Comparison of ENCODE assay signal across 13 mouse cellular contexts in the genomic region with DNA sequence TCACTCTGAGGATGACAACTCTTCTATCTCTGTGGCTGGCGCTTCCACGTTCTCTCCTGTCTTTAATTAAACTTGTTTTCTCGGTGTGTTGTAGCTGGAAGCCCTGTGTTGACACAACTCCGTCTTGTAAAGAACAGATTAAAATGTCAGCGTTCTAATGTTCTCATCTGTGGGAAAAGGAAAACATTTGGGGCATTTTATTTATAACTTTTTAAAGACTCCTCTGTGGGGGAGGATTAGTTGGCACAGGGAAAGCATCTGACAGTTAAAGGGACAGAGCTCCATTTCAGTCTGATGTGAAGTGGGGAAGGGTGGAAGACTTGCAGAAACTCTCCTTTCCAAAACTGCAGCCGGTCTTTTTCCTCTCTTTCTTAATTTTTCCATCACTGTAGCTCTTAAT.
A peak's percentile ranks its signal among the peaks of the same experiment; 100 is the strongest.
DNase-seq lines count a peak whose midpoint lies in the region; ATAC-seq and TF ChIP-seq lines count a peak whose summit lies in the region.
"Had no signal": no experiment of that assay in that cellular context is flagged by ENCODE, and none has a peak within 500 bp of the region (broad histone marks: within the 10 kb centered on the region; RNA-seq: fewer than 3 reads in every experiment).

No protein-coding gene starts in this region.

- no peaks in the 10 kb centered on the region for H3K36me3 ChIP-seq in kidney, embryonic 15.5 days
- no peaks in the 10 kb centered on the region for H3K36me3 ChIP-seq in midbrain, embryonic 16.5 days (ENCODE audit: control insufficient read depth, insufficient read depth, low read length)
- H3K36me3 ChIP-seq in midbrain, embryonic 15.5 days (replicated peaks), result no peaks in the 10 kb centered on the region
- no peaks in the 10 kb centered on the region for H3K36me3 ChIP-seq in heart, postnatal 0 days (replicated peaks; ENCODE audit: control insufficient read depth, insufficient read depth, low read length)
- H3K36me3 ChIP-seq: liver, embryonic 15.5 days; neural tube, embryonic 12.5 days had no signal

- peak overlapping the region; percentile 66; the same call in 1 of the 2 replicates for H3K27ac ChIP-seq in kidney, embryonic 15.5 days
- no peak overlapping the region for H3K27ac ChIP-seq in midbrain, embryonic 16.5 days (ENCODE audit: low read length)
- no peak overlapping the region for H3K27ac ChIP-seq in midbrain, embryonic 15.5 days
- H3K27ac ChIP-seq in heart, postnatal 0 days (ENCODE audit: low read depth), result peak overlapping the region; percentile 70
- H3K27ac ChIP-seq: liver, embryonic 15.5 days; neural tube, embryonic 12.5 days had no signal

- peak overlapping the region; percentile 44 for H3K4me2 ChIP-seq in kidney, embryonic 15.5 days
- peak overlapping the region; percentile 28; the same call in 1 of the 2 replicates for H3K4me2 ChIP-seq in midbrain, embryonic 16.5 days (ENCODE audit: low read length)
- no peak overlapping the region for H3K4me2 ChIP-seq in midbrain, embryonic 15.5 days
- H3K4me2 ChIP-seq in heart, postnatal 0 days (ENCODE audit: low read depth, low read length), result peak overlapping the region; percentile 67
- H3K4me2 ChIP-seq: liver, embryonic 15.5 days; neural tube, embryonic 12.5 days had no signal

- no peak for DNase-seq in kidney, postnatal 25 days
- DNase-seq in heart, postnatal 0 days (ENCODE audit: low spot score), result peak; percentile 51
- DNase-seq in telencephalon, adult 2 months (ENCODE audit: low read depth, low spot score), result peak; percentile 22
- DNase-seq in spleen, adult 18-20 months, result no peak
- DNase-seq in ovary, postnatal 36 days (ENCODE audit: low spot score), result no peak
- DNase-seq: cerebellum, adult 2 months; kidney, adult 9 months; thymus, postnatal 36 days had no signal

- peaks cover 39% of the 10 kb centered on the region for H3K4me1 ChIP-seq in kidney, embryonic 15.5 days
- peaks cover 18% of the 10 kb centered on the region for H3K4me1 ChIP-seq in midbrain, embryonic 16.5 days (ENCODE audit: control insufficient read depth, insufficient read depth, low read length)
- H3K4me1 ChIP-seq in midbrain, embryonic 15.5 days, result peaks cover 10% of the 10 kb centered on the region
- peaks cover 14% of the 10 kb centered on the region for H3K4me1 ChIP-seq in heart, postnatal 0 days (ENCODE audit: control insufficient read depth, insufficient read depth)
- H3K4me1 ChIP-seq: liver, embryonic 15.5 days had no signal

- 20% methylated on average over 6 of the region's 6 CpGs for WGBS in kidney, embryonic 15.5 days
- 16% methylated on average over 6 of the region's 6 CpGs for WGBS in midbrain, embryonic 16.5 days
- WGBS in midbrain, embryonic 15.5 days, result 21% methylated on average over 6 of the region's 6 CpGs
- 4% methylated on average over 6 of the region's 6 CpGs for WGBS in heart, postnatal 0 days

- ATAC-seq in kidney, embryonic 15.5 days (replicated peaks; ENCODE audit: low FRiP score), result no peak
- no peak for ATAC-seq in midbrain, embryonic 16.5 days
- no peak for ATAC-seq in midbrain, embryonic 15.5 days (replicated peaks)
- no peak for ATAC-seq in heart, postnatal 0 days (ENCODE audit: insufficient read depth, low read depth)

- no peaks in the 10 kb centered on the region for H3K9me3 ChIP-seq in kidney, embryonic 15.5 days (replicated peaks)
- no peaks in the 10 kb centered on the region for H3K9me3 ChIP-seq in midbrain, embryonic 16.5 days (replicated peaks; ENCODE audit: control insufficient read depth, low read length, poor library complexity, severe bottlenecking)
- H3K9me3 ChIP-seq in midbrain, embryonic 15.5 days, result no peaks in the 10 kb centered on the region
- H3K9me3 ChIP-seq in heart, postnatal 0 days (replicated peaks; ENCODE audit: control insufficient read depth, low read length), result no peaks in the 10 kb centered on the region
- H3K9me3 ChIP-seq: liver, embryonic 15.5 days; neural tube, embryonic 12.5 days had no signal

- no peak overlapping the region for H3K9ac ChIP-seq in kidney, embryonic 15.5 days
- H3K9ac ChIP-seq in midbrain, embryonic 16.5 days (ENCODE audit: low read depth, low read length), result no peak overlapping the region
- H3K9ac ChIP-seq in midbrain, embryonic 15.5 days, result no peak overlapping the region
- no peak overlapping the region for H3K9ac ChIP-seq in heart, postnatal 0 days (replicated peaks; ENCODE audit: low read depth, low read length)
- H3K9ac ChIP-seq: liver, embryonic 15.5 days; neural tube, embryonic 12.5 days had no signal

- TF ChIP-seq EP300 in heart, postnatal 0 days (IDR thresholded peaks at IDR 0.05; ENCODE audit: low read depth), result no peak

- 0 out of 2 replicates have a peak overlapping the region, but pooled peaks have one; percentile 8 for H3K4me3 ChIP-seq in kidney, embryonic 15.5 days (replicated peaks)
- no peak overlapping the region for H3K4me3 ChIP-seq in midbrain, embryonic 16.5 days (ENCODE audit: low read depth, low read length)
- H3K4me3 ChIP-seq in midbrain, embryonic 15.5 days, result no peak overlapping the region
- H3K4me3 ChIP-seq in heart, postnatal 0 days (ENCODE audit: low read depth, low read length), result peak overlapping the region; percentile 43
- H3K4me3 ChIP-seq: liver, embryonic 15.5 days; neural tube, embryonic 12.5 days had no signal

- H3K27me3 ChIP-seq in kidney, embryonic 15.5 days, result no peaks in the 10 kb centered on the region
- H3K27me3 ChIP-seq in midbrain, embryonic 16.5 days (ENCODE audit: control insufficient read depth, insufficient read depth, low read depth, low read length), result no peaks in the 10 kb centered on the region
- H3K27me3 ChIP-seq in midbrain, embryonic 15.5 days (replicated peaks), result no peaks in the 10 kb centered on the region
- H3K27me3 ChIP-seq in heart, postnatal 0 days (ENCODE audit: control insufficient read depth, insufficient read depth, low read length), result no peaks in the 10 kb centered on the region
- H3K27me3 ChIP-seq: liver, embryonic 15.5 days; neural tube, embryonic 12.5 days had no signal

- TF ChIP-seq CTCF in heart, postnatal 0 days (IDR thresholded peaks at IDR 0.05; ENCODE audit: low read depth), result no peak

Comparison
In these comparisons a context has a peak if more than half of its experiments do, and no peak if none do; other contexts are left out.
1. H3K27ac ChIP-seq: peak in kidney, embryonic 15.5 days (single experiment) and heart, postnatal 0 days (single experiment); none in midbrain, embryonic 16.5 days (single experiment) and midbrain, embryonic 15.5 days (single experiment).
2. H3K4me3 ChIP-seq: peak in kidney, embryonic 15.5 days (single experiment) and heart, postnatal 0 days (single experiment); none in midbrain, embryonic 16.5 days (single experiment) and midbrain, embryonic 15.5 days (single experiment).
3. DNase-seq: peak in heart, postnatal 0 days (single experiment) and telencephalon, adult 2 months (single experiment); none in kidney, postnatal 25 days (0 of 2), spleen, adult 18-20 months (0 of 2) and ovary, postnatal 36 days (single experiment).